Mouse (Mus musculus) gastrocnemius, postnatal 4 days (tissue): ENCODE results near the gene Rftn1. TPM values are rescaled to one million over a fixed set of nuclear protein-coding genes. Genes with fewer than 3 reads are reported as not detected.

ENCODE experiments used
- DNase-seq, 2 experiments: peaks; one replicate each; pipeline ENCODE4 v3.0.0; 2021 to 2022; ENCODE audit warnings: low spot score in 2 of 2, mixed read lengths in 2 of 2
- total RNA-seq, 2 experiments: library from RNA; stranded (reverse); gene quantifications; 2 replicates each; pipeline ENCODE4 v1.2.3; 2021

The Rftn1 gene
- total RNA-seq, 2 experiments from 2014 or later, result 36.2 to 42.7 TPM

DNA sequence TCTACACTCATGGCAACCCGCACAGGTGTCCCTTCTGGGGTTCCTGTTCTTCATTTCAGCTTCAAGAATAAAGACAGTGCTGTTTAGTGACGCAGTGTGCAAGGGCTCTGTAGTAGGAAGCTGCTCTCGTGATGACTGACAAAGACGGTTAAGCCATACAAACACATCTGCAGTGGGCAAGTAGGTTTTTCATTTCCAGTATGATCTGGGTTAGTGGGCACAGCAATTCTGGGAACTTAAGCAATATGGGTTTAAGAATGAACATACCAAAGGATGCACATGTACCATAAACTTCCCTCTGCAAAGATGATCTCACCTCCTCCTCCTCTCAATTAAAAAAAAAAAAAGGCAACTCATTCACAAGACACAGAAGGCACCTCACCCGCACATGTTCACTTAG lies 92.6 kb downstream of the Rftn1 start:
- DNase-seq, result no peak

DNA sequence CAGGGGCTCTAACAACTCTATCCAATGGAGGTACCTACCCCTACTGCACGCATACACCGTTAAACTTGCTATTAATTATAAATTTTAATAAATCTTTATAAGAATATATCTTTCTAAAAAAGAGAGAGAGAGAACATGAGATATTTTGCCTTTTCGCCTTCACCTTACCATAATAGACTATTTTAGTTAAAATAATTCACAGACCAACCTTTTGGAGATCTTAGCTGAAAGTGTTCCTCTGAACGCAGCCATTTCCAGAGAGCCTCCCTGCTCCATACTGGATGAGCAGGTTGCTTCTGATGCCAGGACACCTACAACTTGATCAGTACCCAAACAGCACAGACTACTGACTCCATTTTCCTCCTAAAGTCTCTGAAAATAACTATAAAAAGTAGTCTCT lies 94.2 kb downstream of the Rftn1 start:
- DNase-seq, result no peak

DNA sequence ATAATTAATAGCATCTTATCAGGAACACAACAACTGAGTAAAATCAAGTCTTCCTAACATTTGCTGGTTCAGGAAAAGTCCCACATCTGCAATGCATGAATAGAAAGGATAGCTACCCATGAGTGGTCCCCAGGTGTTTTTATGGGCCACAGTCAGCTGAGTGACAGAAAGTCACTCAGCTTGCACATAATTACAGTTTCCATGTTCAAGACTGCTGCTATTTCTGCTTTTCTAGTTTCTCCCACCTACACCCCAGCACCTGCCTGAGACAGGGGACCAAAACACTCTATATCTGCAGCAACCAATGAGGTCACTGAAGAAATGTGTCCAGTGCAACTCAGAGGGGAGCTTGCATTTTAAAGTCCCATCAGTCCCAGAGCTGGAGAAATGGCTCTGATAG lies 95.9 kb downstream of the Rftn1 start:
- DNase-seq, result no peak

DNA sequence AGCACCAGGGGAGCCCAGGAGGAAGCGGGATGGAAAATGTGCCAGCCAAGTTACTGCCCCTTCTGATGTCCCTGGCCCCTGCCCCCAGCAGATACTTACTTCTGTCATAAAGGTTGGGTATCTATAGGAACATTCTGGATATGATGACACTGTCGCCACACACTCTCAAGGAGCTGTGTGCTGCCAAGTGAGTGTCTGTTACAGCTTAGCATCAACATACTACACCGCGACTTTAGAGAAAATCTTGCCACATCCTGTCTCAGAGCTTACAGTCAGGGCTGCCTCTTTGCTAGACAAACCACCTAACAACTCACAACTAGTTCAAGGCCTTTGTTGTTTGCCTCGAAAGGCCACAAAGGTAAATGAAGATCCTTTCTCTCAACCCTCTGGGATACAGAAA lies 96.4 kb downstream of the Rftn1 start:
- no peak for DNase-seq

DNA sequence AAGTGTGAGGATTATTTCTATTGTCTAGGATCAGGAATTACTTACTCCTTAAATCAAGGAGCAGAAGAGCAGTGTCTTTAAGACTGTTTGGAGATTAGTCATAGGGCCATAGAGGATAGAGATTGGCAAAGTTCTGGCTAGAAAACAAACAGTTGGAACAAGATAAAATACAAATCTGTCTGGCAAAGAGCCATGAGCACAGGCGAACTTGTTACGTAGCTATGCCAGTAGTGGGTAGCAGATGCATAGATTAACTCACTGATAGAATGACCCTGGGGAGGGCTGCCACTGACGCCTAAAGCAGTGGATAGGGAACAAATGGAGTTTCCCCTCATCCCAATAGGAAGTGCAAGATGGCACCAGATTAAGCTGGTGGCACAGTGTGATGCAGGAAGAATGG lies 97.1 kb downstream of the Rftn1 start:
- DNase-seq, result no peak

DNA sequence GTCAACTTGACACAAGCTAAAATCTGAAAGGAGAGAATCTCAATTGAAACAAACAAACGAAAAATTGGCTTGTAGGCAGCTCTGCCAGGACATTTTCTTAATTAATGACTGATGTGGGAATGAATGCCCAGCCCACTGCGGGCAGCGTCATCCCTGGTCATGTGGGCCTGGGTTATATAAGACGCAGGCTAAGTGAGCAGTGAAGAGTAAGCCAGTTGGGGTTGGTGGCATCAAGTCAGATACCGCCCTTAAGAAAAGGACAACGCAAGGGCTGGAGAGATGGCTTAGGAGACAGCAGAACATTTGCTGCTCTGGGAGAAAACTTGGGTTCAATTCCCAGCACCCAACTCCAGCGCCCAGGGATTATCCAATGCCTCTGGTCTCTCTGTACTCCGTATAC lies 97.6 kb downstream of the Rftn1 start:
- DNase-seq, result no peak

DNA sequence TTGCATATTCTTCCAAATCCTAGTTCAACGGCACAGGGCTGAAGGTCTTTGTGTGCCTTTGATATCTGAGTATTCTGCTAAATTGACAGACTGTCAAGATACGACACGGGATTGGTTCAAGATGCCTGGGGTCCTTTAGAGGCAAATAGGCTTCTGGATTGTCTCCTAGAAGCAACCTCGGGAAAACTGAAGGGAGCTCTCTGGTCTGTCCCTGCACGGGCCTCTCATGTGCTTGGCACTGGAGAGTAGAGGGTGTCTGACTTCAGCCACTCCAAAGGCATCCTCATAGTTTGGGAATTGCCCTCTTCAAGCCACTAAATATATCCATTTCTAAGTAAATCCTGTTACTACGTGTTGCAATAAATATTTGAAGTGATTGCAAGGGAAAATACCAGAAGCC lies 98.6 kb downstream of the Rftn1 start:
- no peak for DNase-seq

DNA sequence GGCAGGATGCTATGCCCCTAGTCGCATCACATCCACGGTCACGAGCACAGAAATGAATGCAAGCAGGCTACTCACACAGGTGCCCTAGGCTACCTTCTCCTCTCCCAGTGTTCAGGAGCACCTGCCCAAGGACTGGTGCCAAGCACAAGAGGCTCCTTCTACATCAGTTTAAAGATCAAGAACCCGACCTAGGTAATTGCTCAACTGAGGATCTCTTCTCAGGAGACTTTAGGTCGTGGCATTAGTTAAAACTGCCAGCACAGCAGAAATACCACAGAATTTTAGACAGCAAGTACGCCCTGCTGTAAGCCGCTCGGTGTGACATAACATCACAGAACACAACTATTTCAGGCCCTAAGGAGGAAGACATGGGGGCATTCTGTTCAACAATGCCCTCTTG lies 100.7 kb downstream of the Rftn1 start:
- DNase-seq, result no peak

DNA sequence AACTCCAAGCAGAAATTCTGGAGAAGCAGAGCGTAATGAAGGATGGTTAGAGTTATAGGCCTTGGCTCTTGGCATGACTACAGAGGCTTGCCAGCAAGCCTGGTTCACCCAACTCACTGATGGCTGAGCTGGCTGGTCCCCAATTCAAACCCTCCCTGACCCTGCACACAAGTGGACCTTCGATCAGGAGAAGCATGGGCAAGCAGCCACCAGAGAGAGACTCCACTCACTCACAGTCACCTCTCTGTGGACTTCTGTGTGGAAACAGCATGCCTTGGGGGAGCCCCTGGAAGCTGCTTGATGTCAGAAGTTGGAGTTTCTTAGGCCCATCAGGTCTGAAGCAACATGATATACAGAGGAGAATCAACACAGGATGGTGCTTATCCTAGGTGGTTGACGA lies 102.4 kb downstream of the Rftn1 start:
- no peak for DNase-seq

DNA sequence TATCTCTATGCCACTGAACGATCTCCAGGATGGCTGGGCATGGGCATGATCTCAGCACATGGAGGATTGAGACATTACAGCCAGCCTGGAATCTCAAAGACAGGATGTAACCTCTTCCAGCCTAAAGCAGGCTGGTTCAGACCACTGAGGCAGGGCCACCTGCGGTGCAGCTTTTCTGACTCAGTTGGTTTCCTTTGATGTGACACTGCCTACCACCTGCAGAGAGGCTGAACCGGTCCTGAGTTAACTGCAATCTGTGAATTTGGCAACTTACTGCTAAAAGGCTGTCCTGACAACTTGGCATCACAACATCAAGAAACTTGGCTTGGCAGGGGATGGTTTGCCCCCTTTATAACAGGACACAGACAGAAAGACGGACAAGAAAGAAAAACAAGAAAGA lies 103.6 kb downstream of the Rftn1 start:
- no peak for DNase-seq

DNA sequence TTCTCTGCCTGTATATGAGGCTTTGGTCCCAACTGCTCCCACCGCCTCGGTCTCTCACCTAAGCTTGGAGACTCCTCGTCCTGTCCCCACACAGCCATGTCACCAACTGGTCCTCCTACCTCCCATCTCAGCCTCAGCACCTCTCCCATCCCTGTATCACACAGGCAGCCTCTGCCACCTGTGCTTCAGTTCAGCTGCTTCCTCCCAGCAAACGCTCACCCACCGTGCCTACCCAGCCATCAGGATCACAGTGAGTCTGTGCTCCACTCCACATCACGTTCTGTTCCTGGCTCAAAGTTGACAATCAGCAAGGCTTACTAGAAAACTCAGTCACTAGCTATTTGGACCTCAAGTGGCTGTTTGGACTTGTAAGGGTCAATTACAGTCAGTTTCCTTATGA lies 105.8 kb downstream of the Rftn1 start:
- no peak for DNase-seq

DNA sequence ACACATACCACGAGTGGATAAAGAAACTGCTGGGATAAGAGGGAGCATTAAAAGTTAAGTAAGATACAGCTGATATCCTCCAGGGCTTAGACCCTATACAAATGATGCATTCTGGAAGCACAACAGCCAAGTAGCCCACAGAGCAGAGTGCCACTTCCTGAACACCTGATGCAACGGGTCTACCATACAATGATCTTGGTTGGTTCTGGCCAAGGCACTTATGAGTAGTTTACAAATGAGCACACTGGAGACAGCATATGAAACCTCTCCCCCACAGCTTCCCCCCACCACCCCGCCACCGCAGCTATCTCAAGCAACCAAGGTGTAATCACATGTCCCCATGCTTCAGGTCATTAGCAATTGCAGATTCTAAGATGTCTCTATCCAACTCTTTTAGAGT lies 106.5 kb downstream of the Rftn1 start:
- DNase-seq, result no peak

DNA sequence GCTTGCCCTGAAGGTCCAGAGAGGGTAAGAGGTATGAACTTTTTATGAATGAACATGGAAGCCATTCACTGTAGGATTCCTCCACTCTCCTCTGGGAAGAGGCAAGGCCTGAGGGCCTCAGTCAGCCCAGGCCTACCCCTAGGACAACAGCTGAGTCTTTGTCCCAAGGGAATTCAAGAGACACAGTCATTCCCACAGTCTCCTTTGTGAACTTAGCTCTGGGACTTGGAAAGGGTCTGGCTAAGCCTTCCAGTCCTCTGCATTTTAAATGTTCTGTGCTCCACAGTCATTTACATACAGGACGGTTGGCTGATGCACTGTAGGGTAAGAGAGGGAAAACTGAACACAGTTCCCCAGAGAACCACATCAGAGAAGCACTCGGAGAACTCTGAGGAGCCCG lies 107.5 kb downstream of the Rftn1 start:
- DNase-seq, result no peak

DNA sequence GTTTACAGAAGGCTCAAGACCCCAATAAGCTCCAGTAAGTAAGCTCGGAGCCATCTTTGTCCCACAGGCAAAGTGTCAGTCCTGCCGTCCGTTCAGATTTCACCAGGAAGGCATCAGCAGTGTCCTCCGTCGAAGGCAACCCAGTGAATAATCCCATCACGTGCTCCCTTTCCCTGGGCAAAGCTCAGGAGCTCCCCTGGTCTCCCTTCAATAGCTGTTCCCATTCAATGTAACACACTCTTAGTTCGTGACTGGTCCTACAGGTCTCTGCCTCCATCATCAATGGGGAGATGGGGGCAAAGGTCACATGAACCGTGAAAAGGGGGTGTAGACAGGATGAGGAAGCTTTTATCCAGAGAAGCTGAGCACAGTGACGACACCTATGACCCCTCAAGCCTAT lies 108.8 kb downstream of the Rftn1 start:
- DNase-seq, result no peak

DNA sequence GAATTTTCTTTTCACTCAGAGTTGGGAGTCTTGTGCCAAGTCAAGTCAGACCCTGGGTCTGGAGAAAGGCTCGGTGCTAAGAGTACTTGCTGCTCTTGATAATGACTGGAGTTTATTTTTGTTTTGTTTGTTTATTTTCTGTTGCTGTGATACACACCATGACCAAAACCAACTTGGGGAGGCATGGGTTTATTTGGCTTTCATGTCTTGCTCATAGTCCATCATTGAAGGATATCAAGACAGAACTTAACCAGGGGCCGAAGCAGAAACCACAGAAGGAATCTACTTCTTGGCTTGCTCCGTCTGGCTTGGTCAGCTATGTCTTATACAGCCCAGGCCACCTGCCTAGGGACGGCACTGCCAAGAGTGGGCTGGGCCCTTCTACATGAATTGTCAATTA lies 109.5 kb downstream of the Rftn1 start:
- no peak for DNase-seq

DNA sequence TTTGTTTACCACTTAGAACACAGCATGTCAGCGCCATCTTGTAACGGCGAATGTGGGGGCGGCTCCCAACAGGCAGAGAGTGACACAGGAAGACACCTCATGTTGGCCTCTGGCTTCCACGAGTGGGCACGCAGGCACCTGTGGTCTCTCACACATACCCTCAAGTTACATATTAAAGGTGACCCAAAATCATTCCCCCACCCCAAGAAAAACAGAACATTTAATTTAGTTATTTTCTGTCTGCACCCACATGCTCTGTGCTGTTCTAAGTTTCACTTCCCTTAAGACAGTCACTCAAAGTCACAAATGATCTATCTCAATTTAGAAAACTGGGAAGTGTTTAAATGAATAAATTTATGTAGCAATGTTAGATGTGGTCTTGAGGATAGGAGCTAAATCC lies 111.7 kb downstream of the Rftn1 start:
- no peak for DNase-seq

DNA sequence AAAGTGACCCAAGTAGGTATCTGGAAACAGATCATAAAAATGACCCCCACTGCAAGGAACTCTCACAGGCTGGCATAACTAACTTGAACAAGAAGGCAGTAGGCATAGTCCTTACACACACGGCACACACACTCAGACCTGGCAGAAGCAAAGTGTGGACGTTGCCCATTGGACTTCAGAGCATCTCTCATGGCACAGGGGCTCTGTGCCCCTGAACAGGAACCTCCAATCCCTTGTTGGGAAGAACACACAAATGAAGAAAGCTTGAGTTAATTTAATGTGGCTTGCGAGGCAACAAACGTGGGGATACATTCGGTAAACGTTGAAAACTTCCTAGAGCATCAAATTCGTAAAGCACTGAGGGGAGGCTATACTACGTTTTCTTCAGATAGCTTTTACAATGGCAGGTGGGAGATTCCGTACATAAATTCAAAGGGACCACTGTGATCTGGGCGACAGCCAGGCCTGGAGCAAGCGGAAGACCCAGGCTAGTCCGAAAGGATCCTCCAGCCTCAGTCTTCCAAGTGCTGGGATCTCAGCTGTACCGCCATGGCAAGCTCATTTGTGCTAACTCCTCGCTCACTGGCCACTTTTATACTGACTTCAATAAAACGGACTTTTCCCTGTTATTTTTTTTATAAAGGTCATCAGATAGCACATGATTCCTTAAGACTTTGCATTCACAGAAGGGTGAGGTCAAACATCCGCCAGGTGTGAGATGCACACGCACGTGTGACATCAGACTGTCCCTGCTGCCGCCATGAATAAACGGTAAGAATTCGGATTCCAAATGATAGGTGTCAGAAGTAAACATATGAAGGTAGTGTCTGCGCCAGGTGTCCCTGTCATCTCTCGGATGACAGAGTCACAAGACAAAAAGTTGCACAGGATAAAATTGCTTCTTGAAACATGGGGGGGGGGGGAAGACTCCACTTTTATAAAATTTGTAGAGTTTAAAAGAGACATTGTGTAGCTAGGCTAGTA lies 117.2 kb downstream of the Rftn1 start:
- DNase-seq, result no peak

DNA sequence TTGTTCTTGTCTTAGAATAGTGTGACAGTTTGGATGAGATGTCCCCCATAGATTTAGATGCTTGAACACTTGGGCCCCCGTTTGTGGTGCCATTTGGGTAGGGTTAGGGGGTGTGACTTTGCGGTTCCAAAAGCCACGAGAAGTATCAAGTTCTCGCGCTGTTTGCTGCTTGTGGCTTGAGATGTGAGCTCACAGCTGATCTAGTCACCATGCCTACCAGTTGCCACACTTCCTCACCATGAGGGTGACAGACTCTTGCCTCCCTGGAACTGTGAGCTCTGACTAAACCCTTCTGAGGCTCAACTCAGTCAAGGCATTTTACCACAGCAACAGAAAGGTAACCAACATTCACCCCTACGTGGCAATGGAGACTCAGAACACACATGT lies 118.9 kb downstream of the Rftn1 start:
- DNase-seq, result no peak

DNA sequence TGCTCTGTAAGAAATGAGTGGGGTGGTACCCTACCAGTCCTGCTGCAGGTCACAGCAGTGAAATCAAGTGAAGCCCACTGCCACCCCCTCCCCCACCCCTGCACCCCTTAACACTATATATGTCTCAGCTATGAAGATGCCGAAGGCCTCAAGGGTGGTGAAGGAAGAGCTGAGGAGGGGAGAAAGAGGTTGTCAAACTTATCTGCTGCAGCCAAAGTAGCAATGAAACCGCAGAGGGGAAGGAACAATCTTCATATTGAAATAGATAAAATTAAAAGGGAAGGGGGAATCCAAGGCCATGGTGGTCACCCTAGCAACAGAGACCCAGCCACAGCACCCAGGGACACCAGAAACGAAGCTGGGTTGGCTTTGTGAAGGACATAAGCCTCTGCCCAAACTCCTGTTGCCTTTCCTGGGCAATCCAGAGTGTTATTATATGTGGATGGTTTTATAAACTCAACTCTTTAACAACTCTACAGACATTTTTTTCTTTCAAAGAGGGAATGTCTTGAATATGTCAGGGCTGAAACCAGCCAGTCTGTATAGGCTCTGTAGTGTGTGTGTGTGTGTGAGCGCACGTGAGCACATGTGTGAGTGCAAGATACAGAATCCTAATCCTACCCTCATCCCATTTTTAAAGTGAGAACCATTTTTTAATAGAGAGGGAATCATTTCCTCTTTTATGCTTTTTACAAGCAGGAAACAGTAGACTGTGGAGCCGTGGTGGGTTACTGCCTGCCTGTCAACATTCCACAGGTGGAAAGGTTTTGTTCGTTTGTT lies 119.5 kb downstream of the Rftn1 start:
- DNase-seq, result no peak

DNA sequence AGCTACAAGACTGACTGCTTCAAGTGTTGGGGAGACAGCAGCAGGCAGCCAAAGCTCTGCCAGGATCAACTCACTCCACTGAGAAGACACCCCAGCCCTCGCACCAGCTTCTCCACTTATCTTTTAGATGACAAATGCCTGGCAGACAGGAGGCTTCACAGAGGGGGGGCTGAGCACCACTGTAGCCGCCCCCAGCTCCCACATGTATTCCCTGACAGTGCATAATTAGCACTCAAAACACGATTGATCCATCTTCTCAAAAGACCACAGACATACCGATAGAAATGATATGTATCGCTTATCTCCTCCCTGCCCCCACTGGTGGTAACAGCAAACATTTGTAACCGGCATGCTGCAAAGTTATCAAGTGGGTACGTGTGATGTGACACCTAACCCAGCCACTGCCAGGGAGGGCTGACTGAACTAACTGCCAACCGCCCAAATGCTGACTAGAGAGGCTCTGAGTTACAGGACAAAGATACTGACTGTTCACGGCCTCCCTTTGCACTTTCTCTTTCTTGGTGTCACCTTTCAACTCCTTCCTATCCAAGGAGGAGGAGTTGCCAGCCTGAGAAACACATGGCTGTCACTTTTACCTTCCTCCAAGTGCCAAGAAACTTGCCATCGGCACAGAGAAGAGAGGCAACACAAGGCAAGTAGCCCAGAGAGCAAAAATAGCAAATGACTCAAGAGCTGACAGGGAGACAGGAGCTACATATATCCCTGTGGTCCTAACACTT lies 120.4 kb downstream of the Rftn1 start:
- DNase-seq, result no peak

DNA sequence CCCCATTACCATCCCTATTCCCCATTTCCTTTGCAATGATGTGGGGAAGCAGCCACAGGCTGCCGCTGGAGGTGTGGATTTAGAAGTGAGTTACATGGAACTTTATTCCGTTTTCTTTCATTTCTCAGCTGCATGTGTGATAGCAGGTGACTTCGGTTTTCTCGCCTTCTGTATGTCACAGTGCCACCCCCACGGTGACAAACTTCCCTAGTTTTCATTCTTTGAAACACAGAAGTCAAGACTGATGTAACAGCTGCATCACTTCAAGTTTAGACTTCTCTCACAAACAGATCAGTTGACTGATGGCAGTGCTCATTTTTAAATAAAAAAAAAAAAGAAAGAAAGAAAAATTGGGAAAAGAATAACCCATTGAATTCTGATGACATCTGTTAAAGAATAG lies 121.3 kb downstream of the Rftn1 start:
- no peak for DNase-seq

DNA sequence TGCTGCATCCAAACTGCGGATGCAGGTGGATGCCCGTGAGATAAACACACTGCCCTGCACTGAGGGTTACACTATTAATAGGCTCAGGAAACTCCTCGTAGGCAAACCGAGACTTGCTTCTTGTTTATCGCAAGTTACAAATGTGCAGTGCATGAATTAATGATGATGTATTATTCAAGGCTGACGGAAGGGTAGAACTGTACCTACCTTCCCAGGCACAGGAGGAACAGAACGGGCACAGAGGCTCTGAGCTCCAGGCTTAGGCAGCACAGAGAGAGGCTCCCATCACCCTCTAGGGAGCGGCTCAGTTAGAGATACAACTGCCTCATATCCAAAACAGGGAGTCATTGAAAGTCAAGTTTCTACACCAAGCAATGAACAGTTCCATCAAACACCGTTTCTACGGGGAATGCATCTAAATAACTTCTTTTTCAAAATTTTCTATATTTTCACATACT lies 121.8 kb downstream of the Rftn1 start:
- no peak for DNase-seq
